Mouse (Mus musculus) midbrain, embryonic 10.5 days (tissue): ENCODE measurements at regions not wholly inside any gene's neighbourhood (a gene's known extent, or its start where the extent isn't known, plus 50 kb on each side); places are given as distances from the start of the nearest gene placed in this dataset.

Experiments
- DNase-seq: peaks from one replicate; pipeline ENCODE4 v3.0.0-alpha.2; 2017; ENCODE audit warnings: low spot score
- H3K27ac ChIP-seq: fragments of 300-500 bp; sonication (generic); replicated peaks from 2 replicates; pipeline ENCODE4 v1.5.1; 2016; ENCODE audit warnings: mild to moderate bottlenecking
- H3K27me3 ChIP-seq: fragments of 300-500 bp; sonication (generic); 2 replicates; pipeline ENCODE4 v1.6.1; 2016; ENCODE audit warnings: low read depth, mild to moderate bottlenecking; ENCODE audit not compliant: poor library complexity, severe bottlenecking
- H3K36me3 ChIP-seq: fragments of 300-500 bp; sonication (generic); 2 replicates; pipeline ENCODE4 v1.6.1; 2016; ENCODE audit warnings: mild to moderate bottlenecking, moderate library complexity
- H3K4me1 ChIP-seq: fragments of 300-500 bp; sonication (generic); 2 replicates; pipeline ENCODE4 v1.6.1; 2016
- H3K4me3 ChIP-seq: fragments of 300-500 bp; sonication (generic); 2 replicates; pipeline ENCODE4 v1.5.1; 2016; ENCODE audit warnings: mild to moderate bottlenecking, moderate library complexity
- H3K9me3 ChIP-seq: fragments of 300-500 bp; sonication (generic); replicated peaks from 2 replicates; pipeline ENCODE4 v1.6.1; 2016; ENCODE audit warnings: mild to moderate bottlenecking
- WGBS: fragments of 180-500 bp; shearing (Covaris S2); methylation state at CpG from one replicate; pipeline ENCODE4 v1.1.7; 2016; 5-methylcytosine and 5-hydroxymethylcytosine counted together

- H3K36me3 ChIP-seq: no peaks in the 10 kb centered on the region
- peaks cover 6% of the 10 kb centered on the region; the same call in 1 of the 2 replicates for H3K9me3 ChIP-seq
- WGBS: 80% methylated on average over 15 of the region's 15 CpGs
- H3K4me1 ChIP-seq: no peaks in the 10 kb centered on the region
- no peak for DNase-seq
- no peak overlapping the region for H3K27ac ChIP-seq
- no peaks in the 10 kb centered on the region for H3K27me3 ChIP-seq
- H3K4me3 ChIP-seq: no peak overlapping the region
Observed at GRCm38 (mm10) chr11:90844266-90844924, 156.2 kb upstream of the Tom1l1 start.

- no peaks in the 10 kb centered on the region for H3K36me3 ChIP-seq
- no peak overlapping the region for H3K27ac ChIP-seq
- peaks cover 5% of the 10 kb centered on the region; the same call in 1 of the 2 replicates for H3K9me3 ChIP-seq
- no peaks in the 10 kb centered on the region for H3K27me3 ChIP-seq
- H3K4me1 ChIP-seq: no peaks in the 10 kb centered on the region
- H3K4me3 ChIP-seq: no peak overlapping the region
- 82% methylated on average over 1 of the region's 1 CpGs for WGBS
- no peak for DNase-seq
Observed at GRCm38 (mm10) chr11:90838161-90838560, 150.0 kb upstream of the Tom1l1 start.

- H3K36me3 ChIP-seq: no peaks in the 10 kb centered on the region
- H3K27me3 ChIP-seq: no peaks in the 10 kb centered on the region
- H3K9me3 ChIP-seq: no peaks in the 10 kb centered on the region
- H3K4me3 ChIP-seq: no peak overlapping the region
- H3K4me1 ChIP-seq: no peaks in the 10 kb centered on the region
- DNase-seq: no peak
- WGBS: 79% methylated on average over 5 of the region's 5 CpGs
- H3K27ac ChIP-seq: no peak overlapping the region
Observed at GRCm38 (mm10) chr11:90824761-90825160, 136.6 kb upstream of the Tom1l1 start.

- Histone ChIP-seq H3K27me3 (no peaks in the 10 kb centered on the region), H3K9me3 (no peaks in the 10 kb centered on the region), H3K36me3 (no peaks in the 10 kb centered on the region), H3K27ac (no peak overlapping the region), H3K4me3 (no peak overlapping the region), H3K4me1 (no peaks in the 10 kb centered on the region)
- 83% methylated on average over 2 of the region's 2 CpGs for WGBS
- no peak for DNase-seq
Observed at GRCm38 (mm10) chr11:90816727-90817126, 128.6 kb upstream of the Tom1l1 start.

GRCm38 (mm10) chr11:90814471-90814870, 126.3 kb upstream of the Tom1l1 start:
- H3K4me1 ChIP-seq: no peaks in the 10 kb centered on the region
- H3K27ac ChIP-seq: no peak overlapping the region
- no peaks in the 10 kb centered on the region for H3K36me3 ChIP-seq
- DNase-seq: no peak
- no peak overlapping the region for H3K4me3 ChIP-seq
- no peaks in the 10 kb centered on the region for H3K27me3 ChIP-seq
- H3K9me3 ChIP-seq: no peaks in the 10 kb centered on the region
- 82% methylated on average over 5 of the region's 5 CpGs for WGBS

- WGBS: 87% methylated on average over 2 of the region's 2 CpGs
- Histone ChIP-seq H3K4me1 (no peaks in the 10 kb centered on the region), H3K27me3 (no peaks in the 10 kb centered on the region), H3K4me3 (no peak overlapping the region), H3K27ac (no peak overlapping the region), H3K9me3 (no peaks in the 10 kb centered on the region), H3K36me3 (no peaks in the 10 kb centered on the region)
- no peak for DNase-seq
Observed at GRCm38 (mm10) chr11:90812971-90813370, 124.8 kb upstream of the Tom1l1 start.

GRCm38 (mm10) chr11:90812530-90812929, 124.4 kb upstream of the Tom1l1 start:
- 93% methylated on average over 4 of the region's 4 CpGs for WGBS
- DNase-seq: no peak
- Histone ChIP-seq H3K9me3 (no peaks in the 10 kb centered on the region), H3K4me1 (no peaks in the 10 kb centered on the region), H3K36me3 (no peaks in the 10 kb centered on the region), H3K4me3 (no peak overlapping the region), H3K27me3 (no peaks in the 10 kb centered on the region), H3K27ac (no peak overlapping the region)

GRCm38 (mm10) chr11:90808443-90808842, 120.3 kb upstream of the Tom1l1 start:
- H3K4me3 ChIP-seq: no peak overlapping the region
- H3K36me3 ChIP-seq: no peaks in the 10 kb centered on the region
- H3K4me1 ChIP-seq: no peaks in the 10 kb centered on the region
- H3K27ac ChIP-seq: no peak overlapping the region
- no peak for DNase-seq
- no peaks in the 10 kb centered on the region for H3K27me3 ChIP-seq
- H3K9me3 ChIP-seq: no peaks in the 10 kb centered on the region
- WGBS: 78% methylated on average over 1 of the region's 1 CpGs

- 92% methylated on average over 5 of the region's 5 CpGs for WGBS
- H3K4me1 ChIP-seq: no peaks in the 10 kb centered on the region
- no peak for DNase-seq
- no peaks in the 10 kb centered on the region for H3K27me3 ChIP-seq
- H3K36me3 ChIP-seq: no peaks in the 10 kb centered on the region
- H3K27ac ChIP-seq: no peak overlapping the region
- no peaks in the 10 kb centered on the region for H3K9me3 ChIP-seq
- no peak overlapping the region for H3K4me3 ChIP-seq
Observed at GRCm38 (mm10) chr11:90807343-90807742, 119.2 kb upstream of the Tom1l1 start.

GRCm38 (mm10) chr11:90802569-90803363, 114.6 kb upstream of the Tom1l1 start:
- no peaks in the 10 kb centered on the region for H3K36me3 ChIP-seq
- no peaks in the 10 kb centered on the region for H3K4me1 ChIP-seq
- WGBS: 84% methylated on average over 7 of the region's 7 CpGs
- H3K27ac ChIP-seq: no peak overlapping the region
- no peaks in the 10 kb centered on the region for H3K27me3 ChIP-seq
- no peaks in the 10 kb centered on the region for H3K9me3 ChIP-seq
- no peak overlapping the region for H3K4me3 ChIP-seq
- DNase-seq: no peak

- Histone ChIP-seq H3K27me3 (no peaks in the 10 kb centered on the region), H3K9me3 (no peaks in the 10 kb centered on the region), H3K27ac (no peak overlapping the region), H3K4me1 (no peaks in the 10 kb centered on the region), H3K4me3 (no peak overlapping the region), H3K36me3 (no peaks in the 10 kb centered on the region)
- DNase-seq: no peak
- WGBS: 92% methylated on average over 2 of the region's 2 CpGs
Observed at GRCm38 (mm10) chr11:90797577-90797976, 109.4 kb upstream of the Tom1l1 start.

GRCm38 (mm10) chr11:90783537-90783936, 95.4 kb upstream of the Tom1l1 start:
- Histone ChIP-seq H3K27ac (no peak overlapping the region), H3K4me3 (no peak overlapping the region), H3K27me3 (no peaks in the 10 kb centered on the region), H3K4me1 (no peaks in the 10 kb centered on the region), H3K9me3 (no peaks in the 10 kb centered on the region), H3K36me3 (no peaks in the 10 kb centered on the region)
- 92% methylated on average over 8 of the region's 8 CpGs for WGBS
- no peak for DNase-seq

GRCm38 (mm10) chr11:90782975-90783374, 94.8 kb upstream of the Tom1l1 start:
- peak; percentile 44 for DNase-seq
- H3K4me1 ChIP-seq: no peaks in the 10 kb centered on the region
- H3K27ac ChIP-seq: no peak overlapping the region; the same call in 1 of the 2 replicates
- H3K4me3 ChIP-seq: no peak overlapping the region
- no peaks in the 10 kb centered on the region for H3K9me3 ChIP-seq
- H3K36me3 ChIP-seq: no peaks in the 10 kb centered on the region
- 57% methylated on average over 6 of the region's 6 CpGs for WGBS
- H3K27me3 ChIP-seq: no peaks in the 10 kb centered on the region
